Mouse (Mus musculus) heart, embryonic 13.5 days (tissue): ENCODE data around the gene Kpna3. TPM values are rescaled to one million over a fixed set of nuclear protein-coding genes. Genes with fewer than 3 reads are reported as not detected.

ENCODE experiments used
- ATAC-seq: fragments of 200-750 bp; cut with Nextera tagmentation; 2 replicates; pipeline ENCODE4 v1.8.0; 2017; ENCODE audit warnings: moderate TSS enrichment; ENCODE audit not compliant: insufficient number of reproducible peaks, low FRiP score, low TSS enrichment; ENCODE audit errors: extremely low read depth
- H3K27ac ChIP-seq: fragments of 300-500 bp; sonication (generic); replicated peaks from 2 replicates; pipeline ENCODE4 v1.5.1; 2015; ENCODE audit warnings: moderate library complexity, mild to moderate bottlenecking, inconsistent platforms
- H3K27me3 ChIP-seq: fragments of 300-500 bp; sonication (generic); replicated peaks from 2 replicates; pipeline ENCODE4 v1.6.1; 2015; ENCODE audit warnings: mild to moderate bottlenecking, inconsistent platforms
- H3K36me3 ChIP-seq: fragments of 300-500 bp; sonication (generic); 2 replicates; pipeline ENCODE4 v1.6.1; 2015; ENCODE audit warnings: mild to moderate bottlenecking, inconsistent platforms
- H3K4me1 ChIP-seq: fragments of 300-500 bp; sonication (generic); 2 replicates; pipeline ENCODE4 v1.6.1; 2015; ENCODE audit warnings: inconsistent platforms
- H3K4me2 ChIP-seq: fragments of 300-500 bp; sonication (generic); 2 replicates; pipeline ENCODE4 v1.6.1; 2015; ENCODE audit warnings: inconsistent platforms, mild to moderate bottlenecking, moderate library complexity
- H3K4me3 ChIP-seq: fragments of 300-500 bp; sonication (generic); 2 replicates; pipeline ENCODE4 v1.5.1; 2015; ENCODE audit warnings: moderate library complexity, mild to moderate bottlenecking, inconsistent platforms
- H3K9ac ChIP-seq: fragments of 300-500 bp; sonication (generic); 2 replicates; pipeline ENCODE4 v1.6.1; 2015; ENCODE audit warnings: inconsistent platforms, mild to moderate bottlenecking, moderate library complexity
- H3K9me3 ChIP-seq: fragments of 300-500 bp; sonication (generic); 2 replicates; pipeline ENCODE4 v1.6.1; 2016; ENCODE audit warnings: inconsistent platforms
- WGBS: fragments of 180-500 bp; shearing (Covaris S2); methylation state at CpG from one replicate; pipeline ENCODE4 v1.1.7; 2015; ENCODE audit warnings: mixed read lengths; 5-methylcytosine and 5-hydroxymethylcytosine counted together
- polyA plus RNA-seq: library from polyadenylated mRNA; unstranded; fragments of >200 nt; fragmentation: Nextera tagmentation; extraction: Ambion mirVana; gene quantifications from 2 replicates; pipeline ENCODE4 v1.2.1, GENCODE M21; 2015

Kpna3 gene
- polyA plus RNA-seq, 1 experiment from 2014 or later: 30.1 TPM

GRCm38 (mm10) chr14:61390586-61390985 lies 49.1 kb downstream of the Kpna3 start:
- no peak for ATAC-seq
- Histone ChIP-seq H3K4me1 (peaks cover 3% of the 10 kb centered on the region; the same call in 1 of the 2 replicates), H3K4me2 (no peak overlapping the region), H3K27me3 (no peaks in the 10 kb centered on the region), H3K27ac (no peak overlapping the region), H3K9ac (no peak overlapping the region), H3K4me3 (no peak overlapping the region), H3K36me3 (peaks cover 41% of the 10 kb centered on the region), H3K9me3 (no peaks in the 10 kb centered on the region)
- 52% methylated on average over 3 of the region's 3 CpGs for WGBS

GRCm38 (mm10) chr14:61367290-61367689 lies 72.4 kb downstream of the Kpna3 start:
- no peak overlapping the region for H3K4me2 ChIP-seq
- no peak overlapping the region for H3K4me3 ChIP-seq
- no peak overlapping the region for H3K9ac ChIP-seq
- H3K27me3 ChIP-seq: no peaks in the 10 kb centered on the region
- WGBS: 94% methylated on average over 2 of the region's 2 CpGs
- no peaks in the 10 kb centered on the region for H3K4me1 ChIP-seq
- ATAC-seq: no peak
- no peaks in the 10 kb centered on the region for H3K9me3 ChIP-seq
- no peak overlapping the region for H3K27ac ChIP-seq
- H3K36me3 ChIP-seq: peaks cover 49% of the 10 kb centered on the region

GRCm38 (mm10) chr14:61364656-61365055 lies 75.0 kb downstream of the Kpna3 start:
- Histone ChIP-seq H3K4me3 (no peak overlapping the region), H3K9me3 (no peaks in the 10 kb centered on the region), H3K4me2 (no peak overlapping the region), H3K9ac (no peak overlapping the region), H3K36me3 (peaks cover 24% of the 10 kb centered on the region), H3K27me3 (no peaks in the 10 kb centered on the region), H3K27ac (no peak overlapping the region), H3K4me1 (peaks cover 8% of the 10 kb centered on the region)
- WGBS: 81% methylated on average over 3 of the region's 3 CpGs
- no peak for ATAC-seq

- Histone ChIP-seq H3K36me3 (peaks cover 20% of the 10 kb centered on the region), H3K9me3 (no peaks in the 10 kb centered on the region), H3K4me2 (no peak overlapping the region), H3K27ac (no peak overlapping the region), H3K27me3 (no peaks in the 10 kb centered on the region), H3K4me3 (no peak overlapping the region), H3K4me1 (peaks cover 12% of the 10 kb centered on the region), H3K9ac (no peak overlapping the region)
- ATAC-seq: no peak
- WGBS: 97% methylated on average over 2 of the region's 2 CpGs
These were observed 75.9 kb downstream of the Kpna3 start for GRCm38 (mm10) chr14:61363734-61364133.

- H3K27ac ChIP-seq: no peak overlapping the region
- no peaks in the 10 kb centered on the region for H3K9me3 ChIP-seq
- 83% methylated on average over 2 of the region's 2 CpGs for WGBS
- H3K27me3 ChIP-seq: no peaks in the 10 kb centered on the region
- no peak overlapping the region for H3K4me2 ChIP-seq
- H3K4me1 ChIP-seq: peaks cover 12% of the 10 kb centered on the region
- no peak overlapping the region for H3K4me3 ChIP-seq
- no peak overlapping the region for H3K9ac ChIP-seq
- no peak for ATAC-seq
- peaks cover 17% of the 10 kb centered on the region for H3K36me3 ChIP-seq
These were observed 77.4 kb downstream of the Kpna3 start for GRCm38 (mm10) chr14:61362268-61362667.

GRCm38 (mm10) chr14:61360981-61361511 lies 78.6 kb downstream of the Kpna3 start:
- Histone ChIP-seq H3K27ac (peak overlapping the region; percentile 76; the same call in 1 of the 2 replicates), H3K4me2 (peak overlapping the region; percentile 66), H3K36me3 (peaks cover 7% of the 10 kb centered on the region), H3K4me3 (peak overlapping the region; percentile 74), H3K9ac (peak overlapping the region; percentile 86), H3K4me1 (peaks cover 12% of the 10 kb centered on the region), H3K9me3 (no peaks in the 10 kb centered on the region), H3K27me3 (no peaks in the 10 kb centered on the region)
- WGBS: 46% methylated on average over 3 of the region's 3 CpGs
- ATAC-seq: no peak

GRCm38 (mm10) chr14:61360131-61360980 lies 79.3 kb downstream of the Kpna3 start, which contains the start of gene Ebpl:
Ebpl (minus strand) TSS chr14:61360439.
- Histone ChIP-seq H3K27ac (peak within 1 kb of the TSS; percentile 76), H3K4me1 (peaks cover 12% of the 10 kb centered on the region), H3K27me3 (no peaks in the 10 kb centered on the region), H3K4me2 (peak within 1 kb of the TSS; percentile 66), H3K9me3 (no peaks in the 10 kb centered on the region), H3K36me3 (peaks cover 2% of the 10 kb centered on the region; the same call in 1 of the 2 replicates), H3K4me3 (peak within 1 kb of the TSS; percentile 74), H3K9ac (peak within 1 kb of the TSS; percentile 86)
- WGBS: under 1% methylated on average over 40 of the region's 40 CpGs
- ATAC-seq: peak; percentile 87

- Histone ChIP-seq H3K27ac (no peak overlapping the region), H3K36me3 (peaks cover 3% of the 10 kb centered on the region; the same call in 1 of the 2 replicates), H3K4me3 (no peak overlapping the region), H3K4me1 (peaks cover 6% of the 10 kb centered on the region; the same call in 1 of the 2 replicates), H3K9ac (no peak overlapping the region), H3K9me3 (no peaks in the 10 kb centered on the region), H3K27me3 (no peaks in the 10 kb centered on the region), H3K4me2 (no peak overlapping the region)
- WGBS: 55% methylated on average over 10 of the region's 10 CpGs
- no peak for ATAC-seq
These were observed 85.1 kb downstream of the Kpna3 start for GRCm38 (mm10) chr14:61354251-61355235.

- no peaks in the 10 kb centered on the region for H3K27me3 ChIP-seq
- ATAC-seq: no peak
- H3K4me1 ChIP-seq: peaks cover 3% of the 10 kb centered on the region; the same call in 1 of the 2 replicates
- H3K27ac ChIP-seq: no peak overlapping the region
- H3K4me3 ChIP-seq: no peak overlapping the region
- no peak overlapping the region for H3K4me2 ChIP-seq
- no peaks in the 10 kb centered on the region for H3K9me3 ChIP-seq
- 51% methylated on average over 6 of the region's 6 CpGs for WGBS
- peaks cover 3% of the 10 kb centered on the region; the same call in 1 of the 2 replicates for H3K36me3 ChIP-seq
- H3K9ac ChIP-seq: no peak overlapping the region
These were observed 88.9 kb downstream of the Kpna3 start for GRCm38 (mm10) chr14:61350808-61351207.

GRCm38 (mm10) chr14:61349876-61350275 lies 89.8 kb downstream of the Kpna3 start:
- H3K9ac ChIP-seq: no peak overlapping the region
- no peak for ATAC-seq
- peaks cover 3% of the 10 kb centered on the region; the same call in 1 of the 2 replicates for H3K36me3 ChIP-seq
- H3K4me2 ChIP-seq: no peak overlapping the region
- no peak overlapping the region for H3K27ac ChIP-seq
- no peak overlapping the region for H3K4me3 ChIP-seq
- WGBS: 80% methylated on average over 4 of the region's 4 CpGs
- H3K9me3 ChIP-seq: no peaks in the 10 kb centered on the region
- H3K27me3 ChIP-seq: no peaks in the 10 kb centered on the region
- H3K4me1 ChIP-seq: peaks cover 3% of the 10 kb centered on the region; the same call in 1 of the 2 replicates
